Mouse (Mus musculus): ENCODE measurements around the gene Lyzl4. TPM values are rescaled to one million over a fixed set of nuclear protein-coding genes. Genes with fewer than 3 reads are reported as not detected.
A peak's percentile ranks its signal among the peaks of the same experiment; 100 is the strongest.

Lyzl4 gene
- polyA plus RNA-seq, 1 experiment from 2014 or later = not detected

GRCm38 (mm10) chr9:121671300-121671699 is 29.4 kb upstream of the Lyzl4 start:
- WGBS = 16% methylated on average over 7 of the region's 7 CpGs
- H3K4me1 ChIP-seq = peaks cover 28% of the 10 kb centered on the region
- DNase-seq (ENCODE audit: extremely low spot score, low spot score) = peak; percentile 61
- peaks cover 49% of the 10 kb centered on the region for H3K27me3 ChIP-seq (ENCODE audit: poor library complexity, severe bottlenecking)
- no peaks in the 10 kb centered on the region for H3K36me3 ChIP-seq (replicated peaks)
- no peak overlapping the region for H3K4me3 ChIP-seq
- H3K27ac ChIP-seq = no peak overlapping the region
- no peaks in the 10 kb centered on the region for H3K9me3 ChIP-seq

- Histone ChIP-seq H3K9me3 (no peaks in the 10 kb centered on the region), H3K27ac (peak overlapping the region; percentile 63), H3K4me1 (peaks cover 32% of the 10 kb centered on the region), H3K4me3 (peak overlapping the region; percentile 48), H3K36me3 (replicated peaks) (no peaks in the 10 kb centered on the region), H3K27me3 (ENCODE audit: poor library complexity, severe bottlenecking) (peaks cover 57% of the 10 kb centered on the region)
- peak; percentile 77 for DNase-seq (ENCODE audit: extremely low spot score, low spot score)
- 1% methylated on average over 28 of the region's 28 CpGs for WGBS
Measured at GRCm38 (mm10) chr9:121669348-121669791, 27.5 kb upstream of the Lyzl4 start.

- no peaks in the 10 kb centered on the region for H3K9me3 ChIP-seq
- no peak for DNase-seq (ENCODE audit: extremely low spot score, low spot score)
- no peaks in the 10 kb centered on the region for H3K36me3 ChIP-seq (replicated peaks)
- peaks cover 32% of the 10 kb centered on the region for H3K4me1 ChIP-seq
- H3K27ac ChIP-seq = no peak overlapping the region
- H3K4me3 ChIP-seq = no peak overlapping the region
- H3K27me3 ChIP-seq (ENCODE audit: poor library complexity, severe bottlenecking) = peaks cover 58% of the 10 kb centered on the region
- WGBS = 82% methylated on average over 11 of the region's 11 CpGs
Measured at GRCm38 (mm10) chr9:121667822-121668221, 25.9 kb upstream of the Lyzl4 start.

- H3K4me1 ChIP-seq = peaks cover 28% of the 10 kb centered on the region
- no peak overlapping the region for H3K4me3 ChIP-seq
- WGBS = 77% methylated on average over 16 of the region's 16 CpGs
- peak overlapping the region; percentile 15; the same call in 1 of the 2 replicates for H3K27ac ChIP-seq
- no peaks in the 10 kb centered on the region for H3K9me3 ChIP-seq
- H3K27me3 ChIP-seq (ENCODE audit: poor library complexity, severe bottlenecking) = peaks cover 58% of the 10 kb centered on the region
- no peak for DNase-seq (ENCODE audit: extremely low spot score, low spot score)
- no peaks in the 10 kb centered on the region for H3K36me3 ChIP-seq (replicated peaks)
Measured at GRCm38 (mm10) chr9:121666957-121667630, 25.2 kb upstream of the Lyzl4 start.

- Histone ChIP-seq H3K4me1 (peaks cover 5% of the 10 kb centered on the region), H3K9me3 (no peaks in the 10 kb centered on the region), H3K36me3 (replicated peaks) (no peaks in the 10 kb centered on the region), H3K27ac (no peak overlapping the region), H3K4me3 (no peak overlapping the region), H3K27me3 (ENCODE audit: poor library complexity, severe bottlenecking) (peaks cover 36% of the 10 kb centered on the region)
- WGBS = 88% methylated on average over 5 of the region's 5 CpGs
- DNase-seq (ENCODE audit: extremely low spot score, low spot score) = no peak
Measured at GRCm38 (mm10) chr9:121664104-121664503, 22.2 kb upstream of the Lyzl4 start.

- Histone ChIP-seq H3K4me1 (0 out of 2 replicates have a peak, but pooled peaks cover 3% of the 10 kb centered on the region), H3K27me3 (ENCODE audit: poor library complexity, severe bottlenecking) (peaks cover 30% of the 10 kb centered on the region), H3K36me3 (replicated peaks) (no peaks in the 10 kb centered on the region), H3K27ac (no peak overlapping the region), H3K4me3 (no peak overlapping the region), H3K9me3 (no peaks in the 10 kb centered on the region)
- 81% methylated on average over 6 of the region's 6 CpGs for WGBS
- DNase-seq (ENCODE audit: extremely low spot score, low spot score) = no peak
Measured at GRCm38 (mm10) chr9:121663467-121663866, 21.6 kb upstream of the Lyzl4 start.

- Histone ChIP-seq H3K27me3 (ENCODE audit: poor library complexity, severe bottlenecking) (peaks cover 3% of the 10 kb centered on the region; the same call in 1 of the 2 replicates), H3K9me3 (no peaks in the 10 kb centered on the region), H3K36me3 (replicated peaks) (no peaks in the 10 kb centered on the region), H3K4me3 (no peak overlapping the region), H3K4me1 (no peaks in the 10 kb centered on the region), H3K27ac (no peak overlapping the region)
- WGBS = 88% methylated on average over 7 of the region's 7 CpGs
- no peak for DNase-seq (ENCODE audit: extremely low spot score, low spot score)
Measured at GRCm38 (mm10) chr9:121659791-121660190, 17.9 kb upstream of the Lyzl4 start.

- Histone ChIP-seq H3K9me3 (no peaks in the 10 kb centered on the region), H3K4me1 (no peaks in the 10 kb centered on the region), H3K36me3 (replicated peaks) (no peaks in the 10 kb centered on the region), H3K4me3 (no peak overlapping the region), H3K27ac (no peak overlapping the region), H3K27me3 (ENCODE audit: poor library complexity, severe bottlenecking) (no peaks in the 10 kb centered on the region)
- 86% methylated on average over 7 of the region's 7 CpGs for WGBS
- no peak for DNase-seq (ENCODE audit: extremely low spot score, low spot score)
Measured at GRCm38 (mm10) chr9:121658248-121658647, 16.4 kb upstream of the Lyzl4 start.

- DNase-seq (ENCODE audit: extremely low spot score, low spot score) = no peak
- Histone ChIP-seq H3K36me3 (replicated peaks) (no peaks in the 10 kb centered on the region), H3K4me1 (no peaks in the 10 kb centered on the region), H3K27me3 (ENCODE audit: poor library complexity, severe bottlenecking) (no peaks in the 10 kb centered on the region), H3K27ac (no peak overlapping the region), H3K4me3 (no peak overlapping the region), H3K9me3 (no peaks in the 10 kb centered on the region)
- WGBS = 82% methylated on average over 13 of the region's 13 CpGs
Measured at GRCm38 (mm10) chr9:121657143-121657542, 15.2 kb upstream of the Lyzl4 start.

GRCm38 (mm10) chr9:121656322-121656721 is 14.4 kb upstream of the Lyzl4 start:
- Histone ChIP-seq H3K4me1 (no peaks in the 10 kb centered on the region), H3K36me3 (replicated peaks) (no peaks in the 10 kb centered on the region), H3K4me3 (no peak overlapping the region), H3K27ac (no peak overlapping the region), H3K9me3 (no peaks in the 10 kb centered on the region), H3K27me3 (ENCODE audit: poor library complexity, severe bottlenecking) (no peaks in the 10 kb centered on the region)
- 95% methylated on average over 5 of the region's 5 CpGs for WGBS
- DNase-seq (ENCODE audit: extremely low spot score, low spot score) = no peak

- no peaks in the 10 kb centered on the region for H3K9me3 ChIP-seq
- DNase-seq (ENCODE audit: extremely low spot score, low spot score) = no peak
- no peak overlapping the region for H3K4me3 ChIP-seq
- no peaks in the 10 kb centered on the region for H3K36me3 ChIP-seq (replicated peaks)
- H3K27ac ChIP-seq = no peak overlapping the region
- H3K4me1 ChIP-seq = no peaks in the 10 kb centered on the region
- 89% methylated on average over 10 of the region's 10 CpGs for WGBS
- H3K27me3 ChIP-seq (ENCODE audit: poor library complexity, severe bottlenecking) = no peaks in the 10 kb centered on the region
Measured at GRCm38 (mm10) chr9:121653668-121654067, 11.8 kb upstream of the Lyzl4 start.

GRCm38 (mm10) chr9:121647026-121647425 is 5.1 kb upstream of the Lyzl4 start:
- Histone ChIP-seq H3K27me3 (ENCODE audit: poor library complexity, severe bottlenecking) (peaks cover 36% of the 10 kb centered on the region), H3K9me3 (no peaks in the 10 kb centered on the region), H3K36me3 (replicated peaks) (no peaks in the 10 kb centered on the region), H3K27ac (no peak overlapping the region), H3K4me3 (no peak overlapping the region), H3K4me1 (peaks cover 13% of the 10 kb centered on the region)
- no peak for DNase-seq (ENCODE audit: extremely low spot score, low spot score)
- WGBS = 77% methylated on average over 7 of the region's 7 CpGs

GRCm38 (mm10) chr9:121644855-121645254 is 3.0 kb upstream of the Lyzl4 start:
- no peak for DNase-seq (ENCODE audit: extremely low spot score, low spot score)
- Histone ChIP-seq H3K4me1 (peaks cover 23% of the 10 kb centered on the region), H3K4me3 (no peak overlapping the region), H3K36me3 (replicated peaks) (no peaks in the 10 kb centered on the region), H3K9me3 (no peaks in the 10 kb centered on the region), H3K27me3 (ENCODE audit: poor library complexity, severe bottlenecking) (peaks cover 58% of the 10 kb centered on the region), H3K27ac (no peak overlapping the region)
- WGBS = 83% methylated on average over 3 of the region's 3 CpGs
